Mouse (Mus musculus): ENCODE measurements around the gene Ccdc73. TPM values are rescaled to one million over a fixed set of nuclear protein-coding genes. Genes with fewer than 3 reads are reported as not detected.

The Ccdc73 gene
- polyA plus RNA-seq, 1 experiment from 2014 or later: 5.9 TPM

GRCm38 (mm10) chr2:105048301-105048700, 180.7 kb downstream of the Ccdc73 start:
- H3K27ac ChIP-seq (ENCODE audit: low read depth, low read length): no peak overlapping the region
- no peak overlapping the region for H3K4me2 ChIP-seq (ENCODE audit: low read length)
- WGBS: 28% methylated on average over 1 of the region's 1 CpGs
- no peak overlapping the region for H3K4me3 ChIP-seq (ENCODE audit: low read length)
- H3K27me3 ChIP-seq (replicated peaks; ENCODE audit: control insufficient read depth, insufficient read depth, low read length): no peaks in the 10 kb centered on the region
- H3K9me3 ChIP-seq (ENCODE audit: control insufficient read depth, low read length): no peaks in the 10 kb centered on the region
- ATAC-seq: no peak
- no peak overlapping the region for H3K9ac ChIP-seq (ENCODE audit: low read depth, low read length)
- H3K4me1 ChIP-seq (ENCODE audit: control insufficient read depth, insufficient read depth, low read depth, low read length): no peaks in the 10 kb centered on the region
- H3K36me3 ChIP-seq (ENCODE audit: control insufficient read depth, insufficient read depth, low read length): no peaks in the 10 kb centered on the region

GRCm38 (mm10) chr2:105055529-105055928, 187.9 kb downstream of the Ccdc73 start:
- no peak for ATAC-seq
- no peaks in the 10 kb centered on the region for H3K4me1 ChIP-seq (ENCODE audit: control insufficient read depth, insufficient read depth, low read depth, low read length)
- 87% methylated on average over 1 of the region's 1 CpGs for WGBS
- H3K9me3 ChIP-seq (ENCODE audit: control insufficient read depth, low read length): no peaks in the 10 kb centered on the region
- no peak overlapping the region for H3K9ac ChIP-seq (ENCODE audit: low read depth, low read length)
- no peaks in the 10 kb centered on the region for H3K27me3 ChIP-seq (replicated peaks; ENCODE audit: control insufficient read depth, insufficient read depth, low read length)
- H3K4me3 ChIP-seq (ENCODE audit: low read length): no peak overlapping the region
- no peaks in the 10 kb centered on the region for H3K36me3 ChIP-seq (ENCODE audit: control insufficient read depth, insufficient read depth, low read length)
- no peak overlapping the region for H3K4me2 ChIP-seq (ENCODE audit: low read length)
- H3K27ac ChIP-seq (ENCODE audit: low read depth, low read length): no peak overlapping the region

- Histone ChIP-seq H3K4me2 (ENCODE audit: low read length) (no peak overlapping the region), H3K27me3 (replicated peaks; ENCODE audit: control insufficient read depth, insufficient read depth, low read length) (no peaks in the 10 kb centered on the region), H3K4me3 (ENCODE audit: low read length) (no peak overlapping the region), H3K9ac (ENCODE audit: low read depth, low read length) (no peak overlapping the region), H3K4me1 (ENCODE audit: control insufficient read depth, insufficient read depth, low read depth, low read length) (no peaks in the 10 kb centered on the region), H3K9me3 (ENCODE audit: control insufficient read depth, low read length) (no peaks in the 10 kb centered on the region), H3K36me3 (ENCODE audit: control insufficient read depth, insufficient read depth, low read length) (no peaks in the 10 kb centered on the region), H3K27ac (ENCODE audit: low read depth, low read length) (no peak overlapping the region)
- no peak for ATAC-seq
- 84% methylated on average over 7 of the region's 7 CpGs for WGBS
Observed at GRCm38 (mm10) chr2:105058577-105059116, 191.0 kb downstream of the Ccdc73 start.

GRCm38 (mm10) chr2:105062741-105063372, 195.3 kb downstream of the Ccdc73 start:
- Histone ChIP-seq H3K9ac (ENCODE audit: low read depth, low read length) (no peak overlapping the region), H3K27ac (ENCODE audit: low read depth, low read length) (no peak overlapping the region), H3K27me3 (replicated peaks; ENCODE audit: control insufficient read depth, insufficient read depth, low read length) (no peaks in the 10 kb centered on the region), H3K9me3 (ENCODE audit: control insufficient read depth, low read length) (no peaks in the 10 kb centered on the region), H3K36me3 (ENCODE audit: control insufficient read depth, insufficient read depth, low read length) (no peaks in the 10 kb centered on the region), H3K4me3 (ENCODE audit: low read length) (no peak overlapping the region), H3K4me1 (ENCODE audit: control insufficient read depth, insufficient read depth, low read depth, low read length) (no peaks in the 10 kb centered on the region), H3K4me2 (ENCODE audit: low read length) (no peak overlapping the region)
- no peak for ATAC-seq
- 56% methylated on average over 7 of the region's 7 CpGs for WGBS

Other genes starting within 250 kb of the Ccdc73 start
- gene Tcp11l1, start 155.6 kb upstream of the Ccdc73 start, polyA plus RNA-seq (2015; fragmentation: Nextera tagmentation; extraction: Ambion mirVana): 48.8 and 55.5 TPM in 2 replicates
- 0.30 TPM in 1 of 2 replicates, not detected in the other for gene Pin1rt1, start 151.4 kb upstream of the Ccdc73 start, polyA plus RNA-seq (2015; fragmentation: Nextera tagmentation; extraction: Ambion mirVana)
- gene Depdc7, start 124.9 kb upstream of the Ccdc73 start, polyA plus RNA-seq (2015; fragmentation: Nextera tagmentation; extraction: Ambion mirVana): 1.8 and 1.9 TPM in 2 replicates
- gene Qser1, start 51.0 kb upstream of the Ccdc73 start, polyA plus RNA-seq (2015; fragmentation: Nextera tagmentation; extraction: Ambion mirVana): 5.3 and 6.7 TPM in 2 replicates
- 0.69 and 0.84 TPM in 2 replicates for gene Prrg4, start 17.9 kb upstream of the Ccdc73 start, polyA plus RNA-seq (2015; fragmentation: Nextera tagmentation; extraction: Ambion mirVana)
- gene Eif3m, start 149.3 kb downstream of the Ccdc73 start, polyA plus RNA-seq (2015; fragmentation: Nextera tagmentation; extraction: Ambion mirVana): 154 and 160 TPM in 2 replicates
- not detected in 2 replicates for gene Gm11060, start 224.2 kb downstream of the Ccdc73 start, polyA plus RNA-seq (2015; fragmentation: Nextera tagmentation; extraction: Ambion mirVana)